Mouse (Mus musculus) MEL (cell line): ENCODE measurements around the gene Pyy. TPM values are rescaled to one million over a fixed set of nuclear protein-coding genes. Genes with fewer than 3 reads are reported as not detected.
A peak's percentile ranks its signal among the peaks of the same experiment; 100 is the strongest.

Source experiments
- DNase-seq: peaks from one replicate; pipeline ENCODE4 v3.0.0; 2011; ENCODE audit warnings: low read depth, low spot score
- H3K27ac ChIP-seq: 2 replicates; pipeline ENCODE4 v1.5.1; 2012; ENCODE audit warnings: low read depth, mild to moderate bottlenecking, control low read depth, low read length, moderate library complexity; ENCODE audit not compliant: control insufficient read depth
- H3K27me3 ChIP-seq, 2 experiments: fragments of 150-350 bp in 1 of 2; sonication (generic) in 1 of 2; 2 replicates each; pipeline ENCODE4 v1.6.1; 2012; ENCODE audit warnings: low read length in 2 of 2, mild to moderate bottlenecking in 2 of 2, improper control_type of control experiment in 1 of 2, moderate library complexity in 1 of 2; ENCODE audit not compliant: insufficient read depth in 2 of 2, control insufficient read depth in 1 of 2
- H3K36me3 ChIP-seq, 2 experiments: 2 replicates each; pipeline ENCODE4 v1.6.1; 2012 to 2014; ENCODE audit warnings: low read length in 2 of 2, improper control_type of control experiment in 1 of 2, inconsistent platforms in 1 of 2, mild to moderate bottlenecking in 1 of 2; ENCODE audit not compliant: insufficient read depth in 2 of 2, control insufficient read depth in 1 of 2
- H3K4me1 ChIP-seq, 2 experiments: fragments of 150-350 bp in 1 of 2; sonication (generic) in 1 of 2; 2 replicates each; pipeline ENCODE4 v1.6.1; 2012; ENCODE audit warnings: low read length in 2 of 2, improper control_type of control experiment in 1 of 2, mild to moderate bottlenecking in 1 of 2; ENCODE audit not compliant: insufficient read depth in 2 of 2, control insufficient read depth in 1 of 2
- H3K4me3 ChIP-seq, 2 experiments: fragments of 150-350 bp in 1 of 2; sonication (generic) in 1 of 2; 2 replicates each; pipeline ENCODE4 v1.5.1; 2012; ENCODE audit warnings: low read depth in 2 of 2, low read length in 2 of 2, mild to moderate bottlenecking in 2 of 2, moderate library complexity in 2 of 2, control low read depth in 1 of 2, improper control_type of control experiment in 1 of 2; ENCODE audit not compliant: control insufficient read depth in 1 of 2, insufficient read depth in 1 of 2
- H3K79me2 ChIP-seq: 2 replicates; pipeline ENCODE4 v1.6.1; 2012; ENCODE audit warnings: mild to moderate bottlenecking, low read length, moderate library complexity; ENCODE audit not compliant: control insufficient read depth, poor library complexity, insufficient read depth
- H3K9ac ChIP-seq: 2 replicates; pipeline ENCODE4 v1.6.1; 2012; ENCODE audit warnings: low read depth, mild to moderate bottlenecking, control low read depth, low read length, moderate library complexity; ENCODE audit not compliant: control insufficient read depth, poor library complexity, severe bottlenecking
- H3K9me3 ChIP-seq: fragments of 150-350 bp; sonication (generic); replicated peaks from 2 replicates; pipeline ENCODE4 v1.6.1; 2012; ENCODE audit warnings: mild to moderate bottlenecking, low read length, improper control_type of control experiment, moderate library complexity; ENCODE audit not compliant: insufficient read depth
- CTCF ChIP-seq, 3 experiments: IDR thresholded peaks in 2 of 3; conservative IDR thresholded peaks in 1 of 3; 2 replicates each; pipeline ENCODE4 v1.5.1; 2011 to 2012; ENCODE audit warnings: low read length in 3 of 3, low read depth in 2 of 3, mild to moderate bottlenecking in 2 of 3, improper control_type of control experiment in 1 of 3, inconsistent platforms in 1 of 3, mixed read lengths in 1 of 3, moderate library complexity in 1 of 3; ENCODE audit not compliant: control insufficient read depth in 1 of 3, insufficient read depth in 1 of 3, poor library complexity in 1 of 3, severe bottlenecking in 1 of 3
- EP300 ChIP-seq, 2 experiments: IDR thresholded peaks; 2 replicates each; pipeline ENCODE4 v1.6.1; 2011; ENCODE audit warnings: improper control_type of control experiment in 2 of 2, low read length in 2 of 2, low read depth in 1 of 2, mild to moderate bottlenecking in 1 of 2
- GABPA ChIP-seq: IDR thresholded peaks from 2 replicates; pipeline ENCODE4 v1.6.1; 2012; ENCODE audit warnings: low read depth, mild to moderate bottlenecking, inconsistent platforms, low read length, improper control_type of control experiment, moderate library complexity
- GATA1 ChIP-seq: IDR thresholded peaks from 2 replicates; pipeline ENCODE4 v1.6.1; 2011; ENCODE audit warnings: low read depth, low read length, improper control_type of control experiment
- HCFC1 ChIP-seq: IDR thresholded peaks from 2 replicates; pipeline ENCODE4 v1.6.1; 2012; ENCODE audit warnings: low read depth, mild to moderate bottlenecking, inconsistent platforms, low read length, improper control_type of control experiment, moderate library complexity
- JUND ChIP-seq: IDR thresholded peaks from 2 replicates; pipeline ENCODE4 v1.6.1; 2011; ENCODE audit warnings: low read depth, mild to moderate bottlenecking, improper control_type of control experiment, low read length
- KAT2A ChIP-seq: conservative IDR thresholded peaks from 2 replicates; pipeline ENCODE4 v1.6.1; 2012; ENCODE audit warnings: low read depth, low read length, improper control_type of control experiment, inconsistent platforms
- MAFK ChIP-seq: IDR thresholded peaks from 2 replicates; pipeline ENCODE4 v1.6.1; 2011; ENCODE audit warnings: low read depth, mild to moderate bottlenecking, low read length, improper control_type of control experiment, borderline replicate concordance
- MAX ChIP-seq: IDR thresholded peaks from 2 replicates; pipeline ENCODE4 v1.6.1; 2011; ENCODE audit warnings: low read length, improper control_type of control experiment
- MAZ ChIP-seq: IDR thresholded peaks from 2 replicates; pipeline ENCODE4 v1.6.1; 2012; ENCODE audit warnings: low read depth, mild to moderate bottlenecking, inconsistent platforms, low read length, improper control_type of control experiment
- MXI1 ChIP-seq: IDR thresholded peaks from 2 replicates; pipeline ENCODE4 v1.6.1; 2011; ENCODE audit warnings: mild to moderate bottlenecking, low read depth, low read length, improper control_type of control experiment
- NELFE ChIP-seq: IDR thresholded peaks from 2 replicates; pipeline ENCODE4 v1.6.1; 2011; ENCODE audit warnings: low read depth, low read length, improper control_type of control experiment
- NRF1 ChIP-seq: IDR thresholded peaks from 2 replicates; pipeline ENCODE4 v1.6.1; 2014; ENCODE audit warnings: low read depth, mild to moderate bottlenecking, inconsistent platforms, low read length, improper control_type of control experiment, moderate library complexity; ENCODE audit not compliant: poor library complexity, insufficient read depth, severe bottlenecking
- POLR2A ChIP-seq, 2 experiments: IDR thresholded peaks; 2 replicates each; pipeline ENCODE4 v1.6.1; 2011 to 2012; ENCODE audit warnings: low read length in 2 of 2, mild to moderate bottlenecking in 2 of 2, control low read depth in 1 of 2, improper control_type of control experiment in 1 of 2, low read depth in 1 of 2, moderate library complexity in 1 of 2; ENCODE audit not compliant: control insufficient read depth in 1 of 2, insufficient read depth in 1 of 2, poor library complexity in 1 of 2
- POLR2AphosphoS2 ChIP-seq: IDR thresholded peaks from 2 replicates; pipeline ENCODE4 v1.6.1; 2011; ENCODE audit warnings: low read length, improper control_type of control experiment
- POLR2AphosphoS5 ChIP-seq: IDR thresholded peaks from 2 replicates; pipeline ENCODE4 v1.6.1; 2012; ENCODE audit warnings: low read depth, borderline replicate concordance, mild to moderate bottlenecking, inconsistent platforms, low read length, moderate library complexity, mixed read lengths
- RAD21 ChIP-seq: IDR thresholded peaks from 2 replicates; pipeline ENCODE4 v1.6.1; 2011; ENCODE audit warnings: mild to moderate bottlenecking, low read depth, low read length, improper control_type of control experiment
- RCOR1 ChIP-seq: IDR thresholded peaks from 2 replicates; pipeline ENCODE4 v1.6.1; 2012; ENCODE audit warnings: low read depth, mild to moderate bottlenecking, inconsistent platforms, low read length, improper control_type of control experiment
- SIN3A ChIP-seq: IDR thresholded peaks from 2 replicates; pipeline ENCODE4 v1.6.1; 2012; ENCODE audit warnings: low read length, improper control_type of control experiment, inconsistent platforms
- TAL1 ChIP-seq: IDR thresholded peaks from 2 replicates; pipeline ENCODE4 v1.6.1; 2012; ENCODE audit warnings: mild to moderate bottlenecking, inconsistent platforms, low read length, moderate library complexity, mixed read lengths
- TBP ChIP-seq: IDR thresholded peaks from 2 replicates; pipeline ENCODE4 v1.8.0; 2011; ENCODE audit warnings: low read depth, low read length, improper control_type of control experiment
- TCF12 ChIP-seq: IDR thresholded peaks from 2 replicates; pipeline ENCODE4 v1.6.1; 2014; ENCODE audit warnings: low read depth, mild to moderate bottlenecking, inconsistent platforms, low read length, improper control_type of control experiment, moderate library complexity
- USF1 ChIP-seq: IDR thresholded peaks from 2 replicates; pipeline ENCODE4 v1.6.1; 2014; ENCODE audit warnings: low read depth, mild to moderate bottlenecking, inconsistent platforms, low read length, improper control_type of control experiment, moderate library complexity
- ZMIZ1 ChIP-seq: IDR thresholded peaks from 2 replicates; pipeline ENCODE4 v1.6.1; 2012; ENCODE audit warnings: low read depth, mild to moderate bottlenecking, inconsistent platforms, low read length, improper control_type of control experiment, moderate library complexity
- ZNF384 ChIP-seq: IDR thresholded peaks from 2 replicates; pipeline ENCODE4 v1.6.1; 2012; ENCODE audit warnings: low read depth, mild to moderate bottlenecking, inconsistent platforms, low read length, improper control_type of control experiment
- polyA plus RNA-seq, 2 experiments: library from polyadenylated mRNA; stranded (reverse) in 1 of 2; unstranded in 1 of 2; fragments of >175 nt in 1 of 2; fragments of >200 nt in 1 of 2; gene quantifications; 2 replicates each; pipeline versions ENCODE4 v1.2.1 to v1.2.4; 2012; ENCODE audit warnings: low replicate concordance in 2 of 2, low read depth in 1 of 2; ENCODE audit not compliant: insufficient read length in 2 of 2, insufficient read depth in 1 of 2, missing spikeins in 1 of 2
- total RNA-seq: library from RNA; depleted of rRNA; stranded (reverse); fragments of 300-350 nt; gene quantifications from 2 replicates; pipeline ENCODE4 v1.2.3, GENCODE M21; 2012

Pyy gene
- total and polyA plus RNA-seq, 3 experiments: not detected

GRCm38 (mm10) chr11:102145471-102146001, 37.9 kb upstream of the Pyy start, which contains the start of gene Nags:
Gene Nags, plus strand, starts transcription at chr11:102145513.
- Histone ChIP-seq H3K4me3 (peak within 1 kb of the TSS; percentile 46 to 75), H3K9me3 (no peaks in the 10 kb centered on the region), H3K27ac (0 out of 2 replicates have a peak within 1 kb of the TSS, but pooled peaks have one; percentile 10)

GRCm38 (mm10) chr11:102144957-102145470, 37.4 kb upstream of the Pyy start:
- no peaks in the 10 kb centered on the region for H3K79me2 ChIP-seq
- H3K27me3 ChIP-seq: no peaks in the 10 kb centered on the region
- H3K9me3 ChIP-seq: no peaks in the 10 kb centered on the region
- H3K4me1 ChIP-seq: peaks cover 0 to 16% of the 10 kb centered on the region in 2 experiments; a peak in 2 of 4 replicates
- H3K27ac ChIP-seq: no peak overlapping the region
- TF ChIP-seq MAX (no peak), CTCF (IDR thresholded peaks at IDR 0.05 in 2 of 3, conservative IDR thresholded peaks at IDR 0.05 in 1 of 3; ENCODE audit: control insufficient read depth in 1 of 3, insufficient read depth in 1 of 3, low read depth in 2 of 3, low read length in 3 of 3, poor library complexity in 1 of 3, severe bottlenecking in 1 of 3) (peak in 2 of 3 experiments; percentile 13 to 14; a peak in 2 of 6 replicates)
- H3K4me3 ChIP-seq: peak overlapping the region; percentile 46 to 75
- DNase-seq: peak; percentile 87
- no peaks in the 10 kb centered on the region for H3K36me3 ChIP-seq
- H3K9ac ChIP-seq: peak overlapping the region; percentile 71

More at GRCm38 (mm10) chr11:102145471-102146001, 37.9 kb upstream of the Pyy start, which contains the start of gene Nags:
- peak; percentile 62 for DNase-seq
- peaks cover 0 to 16% of the 10 kb centered on the region in 2 experiments; a peak in 2 of 4 replicates for H3K4me1 ChIP-seq
- H3K9ac ChIP-seq: peak within 1 kb of the TSS; percentile 71
- H3K27me3 ChIP-seq: no peaks in the 10 kb centered on the region
- peak; percentile 46; the same call in 1 of the 2 replicates for TF ChIP-seq NELFE
- peak; percentile 50; the same call in 1 of the 2 replicates for TF ChIP-seq MXI1
- 0 out of 2 replicates have a peak, but pooled peaks have one; percentile 42 for TF ChIP-seq MAZ
- peak; percentile 48 for TF ChIP-seq ZMIZ1
- TF ChIP-seq SIN3A: peak; percentile 43
- no peak for TF ChIP-seq EP300 (IDR thresholded peaks at IDR 0.05; ENCODE audit: low read depth in 1 of 2, low read length in 2 of 2)
- TF ChIP-seq POLR2A (IDR thresholded peaks at IDR 0.05; ENCODE audit: control insufficient read depth in 1 of 2, insufficient read depth in 1 of 2, low read depth in 1 of 2, low read length in 2 of 2, poor library complexity in 1 of 2): peak; percentile 26 to 46; a peak in 2 of 4 replicates
- TF ChIP-seq GATA1: no peak
- peak; percentile 42 for TF ChIP-seq HCFC1
- H3K36me3 ChIP-seq: no peaks in the 10 kb centered on the region
- H3K79me2 ChIP-seq: no peaks in the 10 kb centered on the region

- Histone ChIP-seq H3K27ac (no peak overlapping the region), H3K4me1 (peaks cover 2 to 19% of the 10 kb centered on the region in 2 experiments; a peak in 3 of 4 replicates), H3K36me3 (no peaks in the 10 kb centered on the region; a peak in 1 of 4 replicates), H3K4me3 (no peak overlapping the region), H3K9me3 (no peaks in the 10 kb centered on the region), H3K9ac (no peak overlapping the region), H3K79me2 (no peaks in the 10 kb centered on the region), H3K27me3 (no peaks in the 10 kb centered on the region)
- no peak for DNase-seq
- no peak for TF ChIP-seq POLR2AphosphoS5
- no peak for TF ChIP-seq TAL1
- TF ChIP-seq GABPA: no peak
- no peak for TF ChIP-seq SIN3A
- TF ChIP-seq RCOR1: no peak
- no peak for TF ChIP-seq TCF12
- no peak for TF ChIP-seq USF1
- TF ChIP-seq POLR2AphosphoS2: no peak
- no peak for TF ChIP-seq GATA1
- no peak for TF ChIP-seq MAZ
- TF ChIP-seq MAFK: no peak
- TF ChIP-seq KAT2A: no peak
- no peak for TF ChIP-seq JUND
- no peak for TF ChIP-seq RAD21
- no peak for TF ChIP-seq ZNF384
- no peak for TF ChIP-seq MXI1
- no peak for TF ChIP-seq NRF1
- no peak for TF ChIP-seq TBP
These were observed 34.7 kb upstream of the Pyy start for GRCm38 (mm10) chr11:102142355-102142754.
